Mouse (Mus musculus) liver, postnatal 0 days (tissue): Measurements from ENCODE around the gene Rims4.

ENCODE experiments used
- CTCF ChIP-seq: sonication (generic); IDR thresholded peaks from 2 replicates; pipeline ENCODE4 v1.5.1; 2016; ENCODE audit warnings: antibody characterized with exemption, low read depth
- EP300 ChIP-seq: IDR thresholded peaks from 2 replicates; pipeline ENCODE4 v1.6.1; 2016; ENCODE audit warnings: antibody characterized with exemption, low read depth, mild to moderate bottlenecking

DNA sequence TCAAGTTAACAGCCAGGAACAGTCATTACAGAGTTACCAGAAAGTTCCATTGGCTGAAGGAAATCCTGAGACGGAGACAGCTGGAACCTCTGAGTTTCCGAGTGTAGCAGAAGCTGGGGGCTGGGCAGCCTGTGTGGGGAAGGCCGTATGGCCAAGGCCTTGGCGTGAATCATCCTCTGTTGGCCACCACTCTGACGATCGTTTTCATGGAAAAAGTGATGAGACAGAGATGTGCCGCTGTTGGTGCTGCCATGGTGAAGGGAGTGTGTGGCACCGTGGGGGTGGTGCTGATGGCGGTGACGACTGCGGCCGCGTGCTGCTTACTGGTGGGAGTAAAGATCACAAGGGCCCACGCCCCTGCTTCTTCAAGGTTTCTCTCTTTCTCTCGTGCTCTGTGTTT is 27.7 kb upstream of the Rims4 start:
- TF ChIP-seq EP300, result no peak
- TF ChIP-seq CTCF, result no peak
